Mouse (Mus musculus) brown adipose tissue, adult 24 weeks (tissue): ENCODE data around the gene Tmod4. TPM values are rescaled to one million over a fixed set of nuclear protein-coding genes. Genes with fewer than 3 reads are reported as not detected.
"Not testable (repeated sequence)": the region's sequence is repeated elsewhere in the genome, so short reads cannot be mapped to it uniquely, and the experiment has no call there.

Source experiments
- H3K27ac ChIP-seq: fragments of 200-500 bp; replicated peaks from 2 replicates; pipeline ENCODE4 v1.5.1; 2012; ENCODE audit warnings: low read depth, mild to moderate bottlenecking, low read length
- H3K4me1 ChIP-seq: fragments of 200-500 bp; 2 replicates; pipeline ENCODE4 v1.6.1; 2012; ENCODE audit warnings: low read length, mixed read lengths; ENCODE audit not compliant: control insufficient read depth, insufficient read depth, insufficient read length
- H3K4me3 ChIP-seq: fragments of 200-500 bp; 2 replicates; pipeline ENCODE4 v1.5.1; 2012; ENCODE audit warnings: low read depth, mild to moderate bottlenecking, low read length, moderate library complexity; ENCODE audit not compliant: insufficient read depth
- polyA plus RNA-seq: library from polyadenylated mRNA; stranded (reverse); fragments of >200 nt; gene quantifications from 2 replicates; pipeline ENCODE4 v1.2.4, GENCODE M21; 2012; ENCODE audit not compliant: missing spikeins, insufficient read depth, insufficient read length

Gene Tmod4
- polyA plus RNA-seq, 1 experiment, result 7.3 TPM

- no peak overlapping the region for H3K4me3 ChIP-seq
- peaks cover 4% of the 10 kb centered on the region for H3K4me1 ChIP-seq
- H3K27ac ChIP-seq, result no peak overlapping the region
Measured at GRCm38 (mm10) chr3:95130081-95130480, 5.8 kb downstream of the Tmod4 start.

- not testable (repeated sequence) for H3K4me1 ChIP-seq, H3K27ac ChIP-seq
- H3K4me3 ChIP-seq, result peak overlapping the region; percentile 70; the same call in 1 of the 2 replicates
Measured at GRCm38 (mm10) chr3:95132389-95132788, 8.1 kb downstream of the Tmod4 start.

GRCm38 (mm10) chr3:95133176-95133575 is 8.9 kb downstream of the Tmod4 start:
- peak overlapping the region; percentile 78; the same call in 1 of the 2 replicates for H3K27ac ChIP-seq
- H3K4me3 ChIP-seq, result peak overlapping the region; percentile 70

GRCm38 (mm10) chr3:95133680-95134101 is 9.4 kb downstream of the Tmod4 start, which contains the start of the genes Scnm1 and Lysmd1:
TSS of gene Scnm1 (minus strand) at chr3:95134011.
TSS of gene Lysmd1 (plus strand) at chr3:95134088.
- Histone ChIP-seq H3K27ac (peak within 1 kb of the TSS; percentile 78), H3K4me1 (peaks cover 4% of the 10 kb centered on the region), H3K4me3 (peak within 1 kb of the TSS; percentile 70)

More at GRCm38 (mm10) chr3:95133176-95133575, 8.9 kb downstream of the Tmod4 start:
- H3K4me1 ChIP-seq, result peaks cover 4% of the 10 kb centered on the region

GRCm38 (mm10) chr3:95134133-95134532 is 9.9 kb downstream of the Tmod4 start:
- not testable (repeated sequence) for H3K4me3 ChIP-seq, H3K4me1 ChIP-seq, H3K27ac ChIP-seq

- Histone ChIP-seq H3K27ac (no peak overlapping the region), H3K4me3 (peak overlapping the region; percentile 49), H3K4me1 (peaks cover 4% of the 10 kb centered on the region)
Measured at GRCm38 (mm10) chr3:95135023-95135422, 10.7 kb downstream of the Tmod4 start.

GRCm38 (mm10) chr3:95135433-95136052 is 11.3 kb downstream of the Tmod4 start:
- peak overlapping the region; percentile 17; the same call in 1 of the 2 replicates for H3K4me3 ChIP-seq
- H3K4me1 ChIP-seq, result peaks cover 4% of the 10 kb centered on the region
- H3K27ac ChIP-seq, result no peak overlapping the region

GRCm38 (mm10) chr3:95136336-95136735 is 12.1 kb downstream of the Tmod4 start:
- Histone ChIP-seq H3K27ac (no peak overlapping the region), H3K4me3 (no peak overlapping the region), H3K4me1 (peaks cover 4% of the 10 kb centered on the region)

GRCm38 (mm10) chr3:95139586-95140288 is 15.5 kb downstream of the Tmod4 start:
- no peaks in the 10 kb centered on the region for H3K4me1 ChIP-seq
- peak overlapping the region; percentile 31 for H3K27ac ChIP-seq
- H3K4me3 ChIP-seq, result peak overlapping the region; percentile 21; the same call in 1 of the 2 replicates

- Histone ChIP-seq H3K4me1 (no peaks in the 10 kb centered on the region), H3K27ac (peak overlapping the region; percentile 31), H3K4me3 (peak overlapping the region; percentile 12; the same call in 1 of the 2 replicates)
Measured at GRCm38 (mm10) chr3:95140289-95140595, 16.0 kb downstream of the Tmod4 start.

GRCm38 (mm10) chr3:95140795-95141194 is 16.5 kb downstream of the Tmod4 start:
- Histone ChIP-seq H3K4me1 (no peaks in the 10 kb centered on the region), H3K27ac (peak overlapping the region; percentile 68), H3K4me3 (peak overlapping the region; percentile 44)

GRCm38 (mm10) chr3:95141474-95141873 is 17.2 kb downstream of the Tmod4 start:
- peak overlapping the region; percentile 44 for H3K4me3 ChIP-seq
- no peaks in the 10 kb centered on the region for H3K4me1 ChIP-seq
- peak overlapping the region; percentile 68 for H3K27ac ChIP-seq

GRCm38 (mm10) chr3:95141952-95142616 is 17.8 kb downstream of the Tmod4 start, which contains the start of gene Tnfaip8l2:
TSS of gene Tnfaip8l2 (minus strand) at chr3:95142360.
- Histone ChIP-seq H3K27ac (peak within 1 kb of the TSS; percentile 68), H3K4me3 (peak within 1 kb of the TSS; percentile 44), H3K4me1 (no peaks in the 10 kb centered on the region)

GRCm38 (mm10) chr3:95142617-95143011 is 18.3 kb downstream of the Tmod4 start:
- Histone ChIP-seq H3K4me3 (no peak overlapping the region), H3K4me1 (no peaks in the 10 kb centered on the region), H3K27ac (no peak overlapping the region)

- Histone ChIP-seq H3K4me3 (no peak overlapping the region), H3K27ac (no peak overlapping the region)
Measured at GRCm38 (mm10) chr3:95147924-95148323, 23.6 kb downstream of the Tmod4 start.

More at GRCm38 (mm10) chr3:95147924-95148323, 23.6 kb downstream of the Tmod4 start:
- H3K4me1 ChIP-seq, result no peaks in the 10 kb centered on the region
